Mouse (Mus musculus): Measurements from ENCODE around the gene Abcb11.

Gene Abcb11

DNA sequence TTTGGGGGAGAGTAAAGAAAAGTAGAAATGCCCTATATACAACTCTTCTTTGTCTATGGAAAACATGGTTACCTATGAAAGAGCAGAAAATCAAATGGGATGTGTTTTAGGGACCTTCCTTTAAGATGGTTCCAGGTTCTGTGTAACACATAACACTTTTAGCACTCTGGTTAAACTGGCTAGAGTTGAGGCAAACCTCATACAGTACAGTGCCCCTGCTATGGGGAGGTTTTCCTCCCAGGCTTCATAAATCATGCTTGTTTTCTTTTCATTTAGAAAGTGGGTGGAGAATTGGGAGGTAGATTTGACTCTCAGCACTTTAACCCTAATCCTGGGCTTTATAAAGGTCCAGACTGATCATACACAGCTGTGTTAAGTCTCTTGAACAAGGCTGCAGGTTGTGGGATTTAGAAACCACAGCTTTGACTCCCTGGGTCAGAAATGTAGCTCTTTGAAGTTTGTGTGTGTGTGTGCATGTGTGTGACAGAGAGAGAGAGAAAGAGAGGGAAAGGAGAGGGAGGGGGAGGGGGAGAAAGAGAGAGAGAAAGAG is 78.3 kb downstream of the Abcb11 start:
- no peak for DNase-seq (ENCODE audit: low read depth, low spot score)

DNA sequence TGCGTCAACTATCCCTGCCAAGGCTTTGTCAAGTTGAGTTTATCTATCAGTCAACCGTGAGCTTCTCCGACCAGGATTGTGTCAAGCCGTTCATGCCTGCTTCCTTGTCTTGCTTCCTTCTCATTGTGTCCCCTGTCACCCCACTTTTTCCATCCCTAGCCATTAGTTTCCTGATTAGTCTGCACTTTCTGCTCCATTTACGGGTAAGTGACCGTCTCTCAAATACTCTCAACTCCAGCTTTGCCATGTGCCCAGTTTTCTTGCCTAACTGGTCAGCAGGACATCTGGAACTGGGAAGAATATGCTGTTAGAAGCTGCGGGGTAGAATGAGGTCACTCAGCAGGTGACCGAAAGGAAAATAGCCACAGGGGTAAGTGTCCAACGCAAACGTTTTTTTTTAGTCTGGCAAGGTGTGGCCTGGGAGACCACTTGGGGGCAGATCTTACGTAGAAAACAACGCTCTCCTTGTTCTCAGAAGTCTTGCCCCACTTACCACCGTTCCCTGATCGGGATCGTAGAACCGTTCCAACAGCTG is 94.1 kb downstream of the Abcb11 start:
- no peak for DNase-seq (ENCODE audit: low read depth, low spot score)

DNA sequence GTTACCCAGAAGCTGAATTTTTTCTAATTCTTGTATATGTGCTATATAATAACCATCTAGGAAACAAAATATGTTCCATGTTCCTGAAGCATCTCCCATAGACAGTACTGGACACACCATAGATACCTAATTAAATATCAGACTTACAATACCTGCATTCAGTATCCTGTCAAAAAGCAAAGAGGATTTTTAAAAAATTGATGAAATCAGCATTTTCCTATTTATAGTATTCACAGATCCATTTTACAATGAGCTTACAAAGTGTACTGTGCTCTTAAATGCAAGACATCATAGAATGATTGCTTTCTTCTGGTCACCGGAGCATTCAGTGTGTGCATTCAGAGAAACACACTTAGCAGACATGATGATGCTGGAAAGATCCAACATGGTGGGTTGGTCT is 95.3 kb downstream of the Abcb11 start:
- no peak for DNase-seq (ENCODE audit: low read depth, low spot score)

DNA sequence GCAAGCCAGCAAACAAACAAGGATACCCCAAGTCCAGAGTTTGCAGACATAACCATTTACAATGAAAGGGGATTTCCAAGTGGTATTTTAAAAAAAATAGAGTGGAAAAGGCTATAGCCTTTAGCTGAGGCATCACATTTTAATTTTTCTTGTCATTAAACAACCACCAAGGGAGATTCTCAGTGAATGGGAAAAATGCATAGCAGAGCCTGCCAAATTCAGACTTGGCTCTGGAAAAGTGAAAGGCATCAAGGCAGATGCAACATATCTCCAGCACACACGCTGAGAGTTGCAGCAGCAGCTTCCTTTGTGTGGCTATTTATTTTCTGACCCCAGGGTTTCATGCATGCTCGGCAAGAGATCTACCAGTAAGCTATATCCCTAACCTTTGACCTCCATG is 97.5 kb downstream of the Abcb11 start:
- DNase-seq (ENCODE audit: low read depth, low spot score) = no peak

DNA sequence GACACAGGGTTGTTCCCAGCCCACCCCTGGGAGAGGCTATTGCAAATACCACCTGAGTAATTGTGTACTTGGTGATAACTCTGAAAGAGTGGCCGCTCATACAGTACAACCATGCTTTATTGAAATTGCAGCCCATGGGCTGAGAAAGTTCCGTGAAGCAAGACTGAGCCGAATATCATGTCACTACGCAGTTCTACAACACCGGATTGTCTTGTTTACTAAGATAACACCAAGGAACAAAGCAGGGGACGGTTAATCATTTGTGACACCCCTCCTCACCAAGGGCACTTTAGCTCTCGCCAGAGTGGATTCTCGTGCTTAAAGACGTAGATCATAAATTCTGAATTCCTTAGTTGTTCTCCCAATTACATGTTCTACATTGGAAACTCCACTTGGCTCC is 103.1 kb downstream of the Abcb11 start:
- DNase-seq (ENCODE audit: low read depth, low spot score) = no peak

GRCm38 (mm10) chr2:69234976-69235678 is 107.3 kb downstream of the Abcb11 start:
- no peak for DNase-seq (ENCODE audit: low read depth, low spot score)

DNA sequence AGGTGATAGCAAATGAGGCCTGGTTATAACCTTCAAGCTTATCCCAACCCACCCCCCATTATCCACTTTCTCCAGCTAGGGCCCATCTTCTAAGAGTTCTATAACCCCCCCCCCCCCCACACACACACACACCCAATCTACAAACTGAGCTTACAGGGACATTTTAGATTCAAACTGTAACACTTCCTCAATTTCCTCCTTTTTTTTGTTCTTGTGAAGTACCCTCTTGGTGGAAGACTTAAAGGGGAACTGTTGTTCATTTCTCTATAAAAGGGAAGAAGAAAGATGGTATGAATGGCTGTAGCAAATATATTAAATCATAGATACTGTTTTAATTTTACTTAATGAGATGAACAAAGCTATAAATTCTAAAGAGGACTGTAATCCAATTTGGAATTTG is 110.3 kb downstream of the Abcb11 start:
- no peak for DNase-seq (ENCODE audit: low read depth, low spot score)

- no peak for DNase-seq (ENCODE audit: low read depth, low spot score)
These were observed 112.3 kb downstream of the Abcb11 start for GRCm38 (mm10) chr2:69230137-69230536.

GRCm38 (mm10) chr2:69228635-69229034 is 113.8 kb downstream of the Abcb11 start:
- no peak for DNase-seq (ENCODE audit: low read depth, low spot score)

GRCm38 (mm10) chr2:69226876-69227275 is 115.5 kb downstream of the Abcb11 start:
- DNase-seq (ENCODE audit: low read depth, low spot score) = no peak

DNA sequence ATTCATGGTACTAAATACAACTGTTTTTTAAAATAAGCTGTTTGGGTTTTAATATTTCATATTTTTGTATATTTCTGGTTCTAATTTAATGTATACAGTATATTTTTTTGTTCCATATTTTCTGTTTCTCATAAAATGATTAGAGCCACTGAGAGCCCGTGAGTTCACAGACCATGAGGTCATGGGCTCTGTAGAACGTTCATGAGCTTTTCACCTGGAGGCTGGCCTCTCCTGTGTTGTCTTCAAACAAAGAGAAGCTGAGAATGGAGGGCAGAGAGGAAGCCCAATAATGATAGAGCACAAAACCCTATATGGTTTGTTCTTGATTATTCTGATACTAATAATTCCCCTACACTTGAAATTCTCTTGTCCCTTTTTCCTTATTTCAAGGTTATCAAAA is 117.7 kb downstream of the Abcb11 start:
- no peak for DNase-seq (ENCODE audit: low read depth, low spot score)

DNA sequence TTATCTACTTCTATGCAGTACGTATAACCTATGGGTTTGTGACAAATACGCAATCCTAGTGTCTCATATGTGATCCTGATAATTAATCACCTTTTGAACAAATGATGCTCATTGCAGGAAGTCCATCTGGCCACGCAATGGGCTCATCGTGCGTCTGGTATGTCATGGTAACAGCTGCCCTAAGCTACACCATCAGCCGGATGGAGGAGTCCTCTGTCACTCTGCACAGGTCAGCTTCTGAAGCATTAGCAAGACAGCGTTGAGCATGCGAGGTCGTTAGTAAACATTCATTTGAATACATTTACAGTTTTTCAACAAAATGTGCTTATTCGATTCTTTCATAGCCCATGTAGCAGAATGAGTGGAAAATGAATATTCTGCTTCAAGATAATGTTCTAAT is 119.6 kb downstream of the Abcb11 start:
- DNase-seq (ENCODE audit: low read depth, low spot score) = no peak

- DNase-seq (ENCODE audit: low read depth, low spot score) = no peak
These were observed 120.5 kb downstream of the Abcb11 start for GRCm38 (mm10) chr2:69221868-69222416.

- no peak for DNase-seq (ENCODE audit: low read depth, low spot score)
These were observed 127.2 kb downstream of the Abcb11 start for GRCm38 (mm10) chr2:69215242-69215641.

GRCm38 (mm10) chr2:69212652-69213051 is 129.8 kb downstream of the Abcb11 start:
- DNase-seq (ENCODE audit: low read depth, low spot score) = no peak

DNA sequence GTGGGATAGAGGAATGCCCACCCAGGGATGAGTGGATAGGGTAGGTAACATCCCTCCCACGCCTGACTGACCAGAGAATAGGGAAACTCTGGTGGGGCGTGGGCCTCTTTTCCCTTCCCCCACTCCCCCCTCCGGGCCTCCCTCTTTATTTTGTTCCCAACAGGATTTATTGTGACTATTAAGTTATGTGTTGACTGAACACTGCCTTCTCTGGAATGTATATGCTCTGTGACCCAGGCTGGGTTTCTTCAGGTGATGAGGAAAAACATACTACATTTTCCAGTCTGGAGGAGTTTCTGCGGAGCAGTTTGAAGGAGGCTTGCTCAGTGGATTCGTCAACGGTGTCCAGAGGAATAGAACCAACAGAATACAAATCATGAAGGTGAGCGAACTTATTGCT is 131.6 kb downstream of the Abcb11 start, which contains the start of gene G6pc2:
Gene G6pc2 (plus strand): TSS at position 301 of the 400 bp plus-strand sequence.
- no peak for DNase-seq (ENCODE audit: low read depth, low spot score)

DNA sequence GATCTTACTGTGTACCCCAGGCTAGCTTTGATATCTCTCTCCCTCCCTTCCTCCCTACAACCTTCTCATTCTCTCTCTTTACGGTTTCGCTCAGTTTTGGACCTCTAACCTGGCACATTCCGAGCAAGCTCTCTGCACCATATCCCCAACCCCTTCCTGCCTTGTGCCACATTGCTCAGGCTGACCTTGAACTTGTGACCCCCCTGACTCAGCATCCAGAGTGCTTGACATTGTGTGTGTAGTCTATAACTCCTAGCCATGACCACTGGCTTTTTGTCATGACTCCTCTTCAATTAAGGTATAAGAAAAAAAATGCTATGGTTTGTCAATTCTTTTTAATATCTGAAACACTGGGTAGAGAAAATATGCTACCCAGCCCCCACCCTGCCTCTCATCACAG is 132.7 kb downstream of the Abcb11 start:
- DNase-seq (ENCODE audit: low read depth, low spot score) = no peak

DNA sequence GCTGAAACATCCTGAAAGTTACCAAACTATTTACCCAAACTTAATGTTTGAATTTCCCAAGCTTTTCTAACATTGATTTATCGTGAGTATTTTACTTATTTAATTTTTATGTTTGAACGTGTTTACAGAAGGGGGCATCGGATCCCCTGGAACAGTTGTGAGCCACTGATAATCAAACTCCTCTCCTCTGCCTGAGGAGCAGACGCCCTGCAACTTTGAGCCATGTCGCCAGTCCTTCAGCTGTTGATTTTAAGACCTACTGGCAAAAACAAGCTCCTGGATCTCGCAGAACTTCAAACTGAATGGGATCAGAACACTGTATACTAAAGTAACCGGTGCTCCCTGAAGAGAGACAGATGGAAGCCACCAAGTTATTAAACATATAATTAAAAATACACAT is 135.9 kb downstream of the Abcb11 start:
- no peak for DNase-seq (ENCODE audit: low read depth, low spot score)

DNA sequence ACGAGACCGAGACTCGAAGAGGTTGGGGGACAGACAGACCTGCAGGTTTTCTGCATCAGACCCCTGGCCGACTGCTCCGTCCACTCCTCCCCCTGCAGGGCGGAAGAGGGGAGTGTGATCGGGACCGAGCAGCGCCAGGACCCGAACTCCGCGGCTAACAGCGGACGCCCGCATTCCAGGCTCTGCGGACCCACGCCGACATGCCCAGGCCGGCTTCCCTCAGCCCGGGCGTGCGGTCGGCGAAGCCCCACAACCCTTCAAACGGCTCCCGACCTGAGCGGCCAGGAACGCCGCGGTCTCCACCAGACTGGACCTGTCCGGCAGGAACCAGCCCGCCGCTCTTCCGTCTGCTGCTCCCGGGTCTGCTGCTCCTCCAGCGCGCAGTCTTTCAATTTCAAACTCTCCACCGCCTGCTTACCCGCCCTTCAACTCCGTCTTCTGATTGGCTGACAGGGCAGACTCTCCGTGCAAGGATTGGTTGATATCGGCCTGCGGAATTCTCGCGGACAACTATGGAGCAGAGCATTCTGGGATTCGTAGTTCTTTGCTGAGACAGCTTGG is 136.5 kb downstream of the Abcb11 start, which contains the start of gene Spc25:
Gene Spc25 (minus strand): TSS at position 404 of the 561 bp plus-strand sequence.
- peak; percentile 94 for DNase-seq (ENCODE audit: low read depth, low spot score)

DNA sequence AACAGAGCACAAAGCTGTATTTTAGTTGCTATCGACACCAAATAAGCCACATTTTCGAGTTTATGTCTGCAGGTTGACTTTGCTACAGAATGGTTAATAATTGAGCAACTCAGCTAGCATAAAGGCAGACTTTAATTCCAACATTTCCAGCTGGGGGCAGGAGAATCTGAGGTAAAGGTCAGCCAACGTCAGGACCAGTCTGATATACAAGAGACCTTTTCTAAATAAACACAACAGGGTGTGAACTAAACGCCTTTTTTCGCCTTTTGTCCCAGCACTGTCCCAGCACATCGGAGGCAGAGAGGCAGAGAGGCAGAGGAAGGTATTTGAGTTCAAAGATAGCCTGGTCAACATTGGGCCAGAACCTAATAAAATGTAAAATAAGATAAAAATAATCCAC is 137.2 kb downstream of the Abcb11 start:
- no peak for DNase-seq (ENCODE audit: low read depth, low spot score)

GRCm38 (mm10) chr2:69193555-69193954 is 148.9 kb downstream of the Abcb11 start:
- no peak for DNase-seq (ENCODE audit: low read depth, low spot score)

DNA sequence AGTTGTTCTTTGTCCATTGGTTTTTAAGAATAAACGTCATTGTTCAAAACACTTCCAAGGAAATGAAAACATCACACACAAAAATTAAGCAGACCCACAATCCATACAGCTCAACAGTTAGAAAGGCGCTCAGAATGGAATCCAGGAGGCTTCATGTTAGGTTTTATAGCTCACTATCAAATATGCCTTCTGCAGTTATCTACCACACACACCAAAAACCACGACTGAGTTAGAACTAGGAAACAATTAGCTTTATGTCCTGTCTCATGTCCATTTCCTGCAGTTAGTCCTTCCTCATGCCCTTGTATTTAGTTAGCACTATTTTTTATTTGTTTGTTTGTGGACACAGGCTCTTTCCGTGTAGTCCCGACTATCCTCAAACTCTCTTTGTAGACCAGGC is 151.4 kb downstream of the Abcb11 start:
- DNase-seq (ENCODE audit: low read depth, low spot score) = no peak

GRCm38 (mm10) chr2:69189222-69189621 is 153.2 kb downstream of the Abcb11 start:
- no peak for DNase-seq (ENCODE audit: low read depth, low spot score)

All from CD4-positive helper T cell, adult 2 months (primary cell).